Mouse (Mus musculus) heart, adult 2 months (tissue): ENCODE data around the gene Plod1.

ENCODE experiments used
- CTCF ChIP-seq: fragments of 200-600 bp; IDR thresholded peaks from 2 replicates; pipeline ENCODE4 v1.8.1; 2022; ENCODE audit warnings: antibody characterized with exemption, mild to moderate bottlenecking, moderate library complexity
- POLR2A ChIP-seq: fragments of 200-500 bp; IDR thresholded peaks from 2 replicates; pipeline ENCODE4 v1.6.1; 2011; ENCODE audit warnings: mild to moderate bottlenecking, low read depth, low read length, control low read depth; ENCODE audit not compliant: insufficient read depth

DNA sequence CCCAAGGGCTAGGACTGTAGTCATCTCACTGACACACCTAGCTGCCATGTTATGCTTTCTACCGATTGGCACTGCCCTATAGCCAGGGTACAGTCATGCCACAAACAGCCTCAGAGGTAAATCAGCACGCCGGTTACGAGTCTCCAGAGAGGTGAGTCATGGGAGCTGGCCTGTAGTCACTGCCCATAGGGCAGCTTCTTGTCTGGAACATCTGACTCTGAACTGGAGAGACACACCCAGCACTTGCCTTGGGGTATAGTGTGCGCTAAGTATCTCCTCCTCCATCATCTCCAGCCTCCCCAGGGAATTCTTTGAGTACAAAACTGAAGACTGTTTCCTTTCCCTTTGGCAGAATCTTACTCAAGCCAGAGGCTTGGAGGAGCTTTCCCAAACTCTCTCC is 30.3 kb downstream of the Plod1 start:
- TF ChIP-seq POLR2A = no peak
- TF ChIP-seq CTCF = no peak
